Mouse (Mus musculus) hindbrain, embryonic 16.5 days (tissue): Measurements from ENCODE around the gene Trim63. TPM values are rescaled to one million over a fixed set of nuclear protein-coding genes. Genes with fewer than 3 reads are reported as not detected.

Experiments
- ATAC-seq: fragments of 200-750 bp; cut with Nextera tagmentation; 2 replicates; pipeline ENCODE4 v1.8.0; 2017; ENCODE audit warnings: moderate TSS enrichment, moderate library complexity
- H3K27ac ChIP-seq: fragments of 300-500 bp; sonication (generic); 2 replicates; pipeline ENCODE4 v1.5.1; 2014; ENCODE audit warnings: low read depth, mild to moderate bottlenecking, control low read depth, low read length, moderate library complexity
- H3K27me3 ChIP-seq: fragments of 300-500 bp; sonication (generic); replicated peaks from 2 replicates; pipeline ENCODE4 v1.6.1; 2014; ENCODE audit warnings: low read length; ENCODE audit not compliant: control insufficient read depth, insufficient read depth
- H3K36me3 ChIP-seq: fragments of 300-500 bp; sonication (generic); 2 replicates; pipeline ENCODE4 v1.6.1; 2014; ENCODE audit warnings: mild to moderate bottlenecking, low read length, moderate library complexity, mixed read lengths; ENCODE audit not compliant: control insufficient read depth, insufficient read depth
- H3K4me1 ChIP-seq: fragments of 300-500 bp; sonication (generic); 2 replicates; pipeline ENCODE4 v1.6.1; 2014; ENCODE audit warnings: low read depth, low read length; ENCODE audit not compliant: control insufficient read depth, insufficient read depth
- H3K4me2 ChIP-seq: fragments of 300-500 bp; sonication (generic); 2 replicates; pipeline ENCODE4 v1.6.1; 2014; ENCODE audit warnings: mild to moderate bottlenecking, low read length, control low read depth, moderate library complexity
- H3K4me3 ChIP-seq: fragments of 300-500 bp; sonication (generic); 2 replicates; pipeline ENCODE4 v1.5.1; 2014; ENCODE audit warnings: mild to moderate bottlenecking, low read length, control low read depth, moderate library complexity
- H3K9ac ChIP-seq: fragments of 300-500 bp; sonication (generic); 2 replicates; pipeline ENCODE4 v1.6.1; 2014; ENCODE audit warnings: low read depth, mild to moderate bottlenecking, control low read depth, low read length, moderate library complexity
- H3K9me3 ChIP-seq: fragments of 300-500 bp; sonication (generic); 2 replicates; pipeline ENCODE4 v1.6.1; 2014; ENCODE audit warnings: mild to moderate bottlenecking, low read length, moderate library complexity; ENCODE audit not compliant: control insufficient read depth
- WGBS: fragments of 180-500 bp; shearing (Covaris S2); extraction: QIAGEN DNeasy Blood & Tissue Kit; methylation state at CpG from one replicate; pipeline ENCODE4 v1.1.7; 2014; 5-methylcytosine and 5-hydroxymethylcytosine counted together
- polyA plus RNA-seq: library from polyadenylated mRNA; unstranded; fragments of >200 nt; fragmentation: Nextera tagmentation; extraction: Ambion mirVana; gene quantifications from 2 replicates; pipeline ENCODE4 v1.2.1, GENCODE M21; 2015

Gene Trim63
- polyA plus RNA-seq, 1 experiment from 2014 or later = 1.2 TPM

DNA sequence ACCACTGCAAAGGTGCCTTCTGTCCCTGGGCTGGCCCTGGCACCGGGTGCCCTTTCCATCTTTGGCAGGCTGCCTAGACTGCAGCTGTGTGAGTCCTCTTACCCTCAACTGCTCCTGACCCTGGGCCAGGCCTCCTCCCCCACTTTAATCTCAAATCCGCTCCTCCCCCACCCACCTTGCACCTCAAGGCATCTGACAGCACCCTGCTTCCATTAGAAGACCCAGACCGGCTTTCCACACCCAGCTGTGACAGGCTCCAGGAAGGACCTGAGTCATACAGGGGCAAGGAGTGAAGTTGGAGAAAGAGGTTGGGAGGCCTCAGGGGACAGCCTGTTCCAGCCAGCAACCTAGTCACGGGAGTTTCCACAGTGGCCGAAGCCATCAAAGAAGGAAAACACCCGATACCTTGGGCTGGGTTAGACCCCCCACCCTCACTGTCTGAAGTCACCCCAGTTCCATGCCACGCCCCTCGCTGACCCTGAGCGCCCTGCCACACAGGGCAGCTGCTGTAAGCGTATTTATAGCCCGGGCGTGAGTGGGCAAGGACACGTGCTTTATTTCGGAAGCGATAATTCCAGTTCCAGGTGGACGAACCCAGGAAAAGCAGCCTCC, 41.0 kb downstream of the Trim63 start:
- H3K27me3 ChIP-seq = no peaks in the 10 kb centered on the region
- no peak overlapping the region for H3K9ac ChIP-seq
- H3K27ac ChIP-seq = no peak overlapping the region
- ATAC-seq = no peak
- H3K4me2 ChIP-seq = no peak overlapping the region
- H3K4me1 ChIP-seq = peaks cover 6% of the 10 kb centered on the region
- no peak overlapping the region for H3K4me3 ChIP-seq
- WGBS = 57% methylated on average over 16 of the region's 16 CpGs
- no peaks in the 10 kb centered on the region for H3K9me3 ChIP-seq
- no peaks in the 10 kb centered on the region for H3K36me3 ChIP-seq

DNA sequence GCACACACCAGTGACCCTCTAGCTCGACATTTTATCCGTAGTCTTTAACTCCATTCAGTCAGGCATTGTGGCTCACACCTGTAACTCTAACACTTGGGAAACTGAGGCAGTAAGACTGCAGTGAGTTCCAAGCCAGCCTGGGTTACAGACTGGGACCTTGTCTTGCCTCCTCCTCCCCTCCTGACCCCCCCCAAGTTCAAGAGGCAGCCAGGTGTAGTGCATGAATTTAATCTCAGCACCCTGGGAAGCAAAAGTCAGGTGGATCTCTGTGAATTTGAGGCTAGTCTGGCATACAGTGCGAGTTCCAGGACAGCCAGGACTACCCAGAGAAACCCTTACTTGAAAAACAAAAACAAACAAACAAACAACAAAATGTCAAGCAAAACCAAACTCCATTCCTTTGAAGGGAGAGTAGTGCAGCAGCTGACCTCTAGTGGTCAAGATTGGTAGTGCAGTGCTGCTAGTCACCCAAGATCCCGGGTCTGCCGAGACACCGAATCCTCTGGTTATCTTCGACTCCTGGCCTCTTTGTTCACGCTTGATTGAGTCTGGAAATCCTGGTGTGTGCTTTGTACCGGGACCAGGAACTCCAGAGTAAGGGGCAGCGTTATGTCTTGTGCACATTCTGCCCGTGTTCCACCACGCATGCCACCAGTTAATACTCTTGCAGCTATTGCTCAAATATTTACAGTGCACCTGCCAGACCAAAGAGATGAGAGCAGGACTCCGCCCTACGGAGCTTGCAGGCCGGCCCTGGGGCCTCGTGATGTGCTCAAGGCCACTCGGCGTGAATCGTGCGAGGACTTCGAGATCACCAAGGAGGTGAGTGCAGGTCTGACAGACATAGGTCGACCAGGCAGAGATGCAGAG, 41.9 kb downstream of the Trim63 start:
- 20% methylated on average over 22 of the region's 22 CpGs for WGBS
- Histone ChIP-seq H3K4me3 (peak overlapping the region; percentile 28), H3K4me1 (peaks cover 6% of the 10 kb centered on the region), H3K9ac (peak overlapping the region; percentile 52), H3K36me3 (no peaks in the 10 kb centered on the region), H3K4me2 (peak overlapping the region; percentile 54), H3K9me3 (no peaks in the 10 kb centered on the region), H3K27ac (no peak overlapping the region), H3K27me3 (no peaks in the 10 kb centered on the region)
- ATAC-seq = peak; percentile 44; the same call in 1 of the 2 replicates

DNA sequence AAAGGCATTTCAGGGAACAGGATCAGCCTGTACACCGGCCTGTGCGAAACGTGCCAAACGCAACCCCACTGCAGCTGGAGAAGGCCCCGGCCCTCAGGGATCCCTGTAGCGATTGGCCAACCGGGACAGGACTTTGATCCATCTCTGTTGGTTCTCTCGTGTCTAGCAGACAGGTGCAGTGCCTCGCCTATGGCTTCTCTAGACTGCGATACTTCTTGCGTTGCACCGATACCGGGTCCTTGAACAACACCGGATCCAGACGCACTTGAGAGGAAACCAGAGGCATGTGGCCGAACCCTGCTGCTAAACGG, 42.5 kb downstream of the Trim63 start:
- H3K4me2 ChIP-seq = peak overlapping the region; percentile 54
- no peaks in the 10 kb centered on the region for H3K36me3 ChIP-seq
- no peak overlapping the region for H3K27ac ChIP-seq
- peaks cover 6% of the 10 kb centered on the region for H3K4me1 ChIP-seq
- H3K4me3 ChIP-seq = peak overlapping the region; percentile 28
- H3K9me3 ChIP-seq = no peaks in the 10 kb centered on the region
- peak overlapping the region; percentile 41 for H3K9ac ChIP-seq
- ATAC-seq = peak; percentile 15; the same call in 1 of the 2 replicates
- 49% methylated on average over 17 of the region's 17 CpGs for WGBS
- H3K27me3 ChIP-seq = no peaks in the 10 kb centered on the region

DNA sequence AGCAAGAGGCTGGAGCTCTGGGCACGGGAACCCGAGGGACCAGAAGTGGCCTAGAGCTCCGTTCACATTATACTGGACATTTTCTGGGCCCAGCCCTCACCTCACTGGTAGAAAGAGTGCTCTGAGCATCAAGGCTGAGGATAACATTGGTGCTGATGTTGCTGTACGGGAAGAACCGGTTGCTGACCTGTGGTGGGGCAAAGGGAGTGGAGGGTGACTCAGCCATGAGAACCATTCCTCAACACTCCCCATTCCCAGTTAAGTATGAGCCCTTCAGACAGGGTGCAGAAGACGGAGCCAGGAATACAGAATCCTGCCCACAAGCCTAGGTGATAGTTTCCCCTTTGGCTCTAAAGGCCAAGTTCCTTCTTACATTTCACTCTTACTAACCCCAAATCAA, 44.7 kb downstream of the Trim63 start:
- peaks cover 6% of the 10 kb centered on the region for H3K4me1 ChIP-seq
- no peaks in the 10 kb centered on the region for H3K27me3 ChIP-seq
- no peak overlapping the region for H3K4me3 ChIP-seq
- no peak overlapping the region for H3K27ac ChIP-seq
- no peaks in the 10 kb centered on the region for H3K36me3 ChIP-seq
- H3K4me2 ChIP-seq = no peak overlapping the region
- no peaks in the 10 kb centered on the region for H3K9me3 ChIP-seq
- ATAC-seq = no peak
- no peak overlapping the region for H3K9ac ChIP-seq
- WGBS = 87% methylated on average over 6 of the region's 6 CpGs

DNA sequence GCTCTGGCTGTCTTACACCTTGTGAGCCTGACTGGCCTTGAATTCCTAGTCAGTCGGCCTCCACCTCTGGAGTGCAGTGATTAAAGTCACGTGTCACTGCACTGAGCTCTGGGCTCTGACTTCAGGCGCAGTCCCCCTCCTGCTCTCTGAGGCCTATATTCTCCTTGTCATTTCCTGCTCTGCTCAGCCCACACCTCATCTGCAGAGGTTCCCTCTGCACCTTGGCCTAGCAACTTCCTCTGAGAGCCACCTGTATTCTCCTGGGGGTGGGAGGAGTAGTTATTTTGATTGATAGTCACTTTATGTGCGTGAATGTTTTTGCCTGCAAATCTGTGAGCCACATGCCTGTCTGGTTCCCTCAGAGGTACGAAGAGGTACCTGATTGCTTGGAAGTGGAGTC, 46.3 kb downstream of the Trim63 start:
- Histone ChIP-seq H3K27me3 (no peaks in the 10 kb centered on the region), H3K4me3 (no peak overlapping the region), H3K27ac (no peak overlapping the region), H3K36me3 (no peaks in the 10 kb centered on the region), H3K9ac (no peak overlapping the region), H3K4me1 (peaks cover 6% of the 10 kb centered on the region), H3K4me2 (no peak overlapping the region), H3K9me3 (no peaks in the 10 kb centered on the region)
- 58% methylated on average over 5 of the region's 5 CpGs for WGBS
- ATAC-seq = no peak

DNA sequence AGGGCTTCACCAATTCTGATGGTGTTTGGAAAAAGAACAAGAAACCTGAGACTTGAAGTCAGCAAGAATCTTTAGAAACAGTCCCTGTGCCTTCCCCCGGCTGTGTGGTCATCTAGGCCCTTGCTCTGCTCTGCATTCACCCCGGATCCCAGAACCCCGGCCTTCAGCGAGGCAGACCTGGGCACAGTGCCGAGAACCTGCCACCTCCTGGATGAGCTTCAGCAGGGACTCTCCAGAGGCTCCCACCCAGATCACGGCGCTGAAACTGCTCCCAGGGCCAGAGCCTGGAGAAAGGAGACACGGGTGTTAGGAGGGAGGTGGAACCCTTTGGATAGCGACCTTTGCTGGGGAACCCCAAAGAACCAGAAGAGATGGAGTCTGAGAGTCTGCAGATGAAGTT, 47.2 kb downstream of the Trim63 start:
- H3K27me3 ChIP-seq = no peaks in the 10 kb centered on the region
- ATAC-seq = no peak
- H3K9ac ChIP-seq = no peak overlapping the region
- no peaks in the 10 kb centered on the region for H3K9me3 ChIP-seq
- H3K27ac ChIP-seq = no peak overlapping the region
- H3K4me2 ChIP-seq = no peak overlapping the region
- no peaks in the 10 kb centered on the region for H3K36me3 ChIP-seq
- peaks cover 4% of the 10 kb centered on the region for H3K4me1 ChIP-seq
- no peak overlapping the region for H3K4me3 ChIP-seq
- WGBS = 71% methylated on average over 9 of the region's 9 CpGs

DNA sequence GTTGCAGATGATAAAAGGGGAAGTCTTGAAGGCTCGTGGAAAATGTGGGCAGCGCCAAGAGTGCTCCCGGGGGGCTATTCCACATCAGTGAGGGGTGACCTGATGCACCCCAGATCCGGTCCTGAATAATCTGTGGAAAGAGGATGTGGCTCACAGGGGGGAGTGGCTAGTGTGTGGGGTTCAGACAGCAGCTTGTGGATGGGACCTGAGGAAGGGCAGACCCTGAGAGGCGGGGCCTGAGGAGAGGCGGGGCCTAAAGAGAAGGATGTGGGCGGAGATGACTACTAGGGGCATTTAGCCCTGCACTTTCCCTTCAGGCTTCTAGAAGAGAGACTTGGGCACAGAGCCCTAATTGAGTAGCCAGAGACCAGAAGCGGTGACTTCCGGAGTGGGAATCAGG, 47.7 kb downstream of the Trim63 start:
- no peak overlapping the region for H3K9ac ChIP-seq
- 26% methylated on average over 9 of the region's 9 CpGs for WGBS
- H3K27me3 ChIP-seq = peaks cover 1% of the 10 kb centered on the region; the same call in 1 of the 2 replicates
- no peak overlapping the region for H3K27ac ChIP-seq
- ATAC-seq = no peak
- no peaks in the 10 kb centered on the region for H3K9me3 ChIP-seq
- no peaks in the 10 kb centered on the region for H3K36me3 ChIP-seq
- H3K4me3 ChIP-seq = no peak overlapping the region
- no peak overlapping the region for H3K4me2 ChIP-seq
- H3K4me1 ChIP-seq = no peaks in the 10 kb centered on the region

DNA sequence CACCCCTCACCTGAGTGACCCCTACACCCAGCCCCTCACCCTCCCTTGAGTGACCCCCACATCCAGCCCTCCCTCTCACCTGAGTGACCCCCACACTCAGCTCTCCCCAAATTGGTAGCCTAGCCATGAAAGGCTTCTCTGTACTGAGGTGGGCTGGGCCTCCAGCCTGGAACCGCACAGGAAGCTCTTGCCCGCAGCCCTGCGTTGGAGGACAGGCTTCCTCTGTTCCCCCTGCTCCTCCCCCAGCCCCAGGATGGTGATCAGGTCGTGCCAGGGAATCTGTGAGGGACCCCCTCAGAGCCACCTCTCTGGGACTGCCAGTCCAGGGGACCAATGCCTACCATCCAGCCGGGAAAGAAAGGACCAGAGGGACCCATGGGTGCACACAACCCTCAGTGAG, 50.4 kb downstream of the Trim63 start:
- Histone ChIP-seq H3K27me3 (peaks cover 15% of the 10 kb centered on the region), H3K4me2 (no peak overlapping the region), H3K9me3 (no peaks in the 10 kb centered on the region), H3K27ac (no peak overlapping the region), H3K4me3 (no peak overlapping the region), H3K9ac (no peak overlapping the region), H3K36me3 (no peaks in the 10 kb centered on the region), H3K4me1 (no peaks in the 10 kb centered on the region)
- ATAC-seq = no peak
- WGBS = 37% methylated on average over 5 of the region's 5 CpGs

DNA sequence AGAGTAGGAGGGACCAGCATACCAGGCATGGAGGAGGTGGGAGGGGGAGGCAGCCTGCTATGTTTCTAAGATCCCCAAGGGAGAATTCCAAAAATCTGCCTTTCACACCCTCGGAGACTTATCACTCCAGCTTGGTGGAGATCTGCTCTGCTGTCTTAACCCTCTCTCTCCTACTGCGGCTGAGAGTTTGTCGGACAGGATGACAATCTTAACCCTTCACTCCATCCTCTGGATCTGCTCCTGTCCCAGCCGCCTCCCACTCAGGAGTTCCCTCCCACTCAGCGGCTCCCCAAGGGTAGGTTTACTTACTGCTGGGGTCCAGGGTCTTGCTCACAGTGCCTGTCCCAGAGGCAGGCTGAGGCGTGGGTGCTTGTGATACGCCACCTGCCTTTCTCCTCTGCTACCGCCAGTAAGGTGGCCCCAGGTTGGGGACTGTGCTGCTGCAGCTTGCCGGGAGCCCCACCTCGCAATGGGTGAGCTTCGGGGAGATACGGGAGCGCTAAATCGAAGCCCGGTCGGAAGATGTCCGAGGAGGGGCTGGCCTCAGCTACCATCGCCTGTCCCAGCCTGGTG, 55.8 kb downstream of the Trim63 start:
- Histone ChIP-seq H3K36me3 (no peaks in the 10 kb centered on the region), H3K27ac (no peak overlapping the region), H3K4me3 (peak overlapping the region; percentile 63), H3K27me3 (peaks cover 33% of the 10 kb centered on the region), H3K9ac (peak overlapping the region; percentile 45), H3K4me2 (peak overlapping the region; percentile 100), H3K9me3 (no peaks in the 10 kb centered on the region), H3K4me1 (peaks cover 19% of the 10 kb centered on the region)
- ATAC-seq = no peak
- WGBS = 3% methylated on average over 18 of the region's 18 CpGs
